Mouse (Mus musculus): ENCODE results near the gene Pde4dip. TPM values are rescaled to one million over a fixed set of nuclear protein-coding genes. Genes with fewer than 3 reads are reported as not detected.

The Pde4dip gene
- 100 to 1,000 TPM; 180 to 198 (median 186) TPM for total RNA-seq (2022)

- DNase-seq (ENCODE audit: low spot score in 2 of 2): peak; percentile 53 to 80
These were observed at the start of gene Pde4dip for GRCm38 (mm10) chr3:97888168-97888901. Gene Pde4dip, minus strand, starts transcription at chr3:97888707.

GRCm38 (mm10) chr3:97937945-97938266, 49.4 kb upstream of the Pde4dip start:
- DNase-seq (ENCODE audit: low spot score in 2 of 2): no peak

- no peak for DNase-seq (ENCODE audit: low spot score in 2 of 2)
These were observed 48.8 kb upstream of the Pde4dip start for GRCm38 (mm10) chr3:97937068-97937944.

GRCm38 (mm10) chr3:97934331-97935300, 46.1 kb upstream of the Pde4dip start:
- DNase-seq (ENCODE audit: low spot score in 2 of 2): no peak

- DNase-seq (ENCODE audit: low spot score in 2 of 2): no peak
These were observed 45.3 kb upstream of the Pde4dip start for GRCm38 (mm10) chr3:97933811-97934210.

- no peak for DNase-seq (ENCODE audit: low spot score in 2 of 2)
These were observed 44.7 kb upstream of the Pde4dip start for GRCm38 (mm10) chr3:97933251-97933650.

- no peak for DNase-seq (ENCODE audit: low spot score in 2 of 2)
These were observed 44.3 kb upstream of the Pde4dip start for GRCm38 (mm10) chr3:97932771-97933170.

- DNase-seq (ENCODE audit: low spot score in 2 of 2): no peak
These were observed 43.6 kb upstream of the Pde4dip start for GRCm38 (mm10) chr3:97932131-97932530.

GRCm38 (mm10) chr3:97931310-97931885, 42.9 kb upstream of the Pde4dip start:
- DNase-seq (ENCODE audit: low spot score in 2 of 2): peak in 1 of 2 experiments; percentile 67

- DNase-seq (ENCODE audit: low spot score in 2 of 2): no peak
These were observed 42.3 kb upstream of the Pde4dip start for GRCm38 (mm10) chr3:97930787-97931158.

GRCm38 (mm10) chr3:97930141-97930786, 41.8 kb upstream of the Pde4dip start:
- no peak for DNase-seq (ENCODE audit: low spot score in 2 of 2)

- DNase-seq (ENCODE audit: low spot score in 2 of 2): peak; percentile 46
These were observed 40.7 kb upstream of the Pde4dip start for GRCm38 (mm10) chr3:97928968-97929858.

- DNase-seq (ENCODE audit: low spot score in 2 of 2): no peak
These were observed 38.8 kb upstream of the Pde4dip start for GRCm38 (mm10) chr3:97927322-97927721.

GRCm38 (mm10) chr3:97925246-97925645, 36.7 kb upstream of the Pde4dip start:
- peak in 1 of 2 experiments; percentile 48 for DNase-seq (ENCODE audit: low spot score in 2 of 2)

GRCm38 (mm10) chr3:97918885-97919550, 30.5 kb upstream of the Pde4dip start:
- DNase-seq (ENCODE audit: low spot score in 2 of 2): no peak

- no peak for DNase-seq (ENCODE audit: low spot score in 2 of 2)
These were observed 26.6 kb upstream of the Pde4dip start for GRCm38 (mm10) chr3:97915081-97915480.

- DNase-seq (ENCODE audit: low spot score in 2 of 2): no peak
These were observed 22.6 kb upstream of the Pde4dip start for GRCm38 (mm10) chr3:97911093-97911492.

GRCm38 (mm10) chr3:97909737-97910136, 21.2 kb upstream of the Pde4dip start:
- DNase-seq (ENCODE audit: low spot score in 2 of 2): no peak

GRCm38 (mm10) chr3:97901586-97901985, 13.1 kb upstream of the Pde4dip start:
- DNase-seq (ENCODE audit: low spot score in 2 of 2): no peak

Measured in left cerebral cortex, adult 8-10 months (tissue).